Mouse (Mus musculus): Measurements from ENCODE around the gene Cenpf. TPM values are rescaled to one million over a fixed set of nuclear protein-coding genes. Genes with fewer than 3 reads are reported as not detected.

Gene Cenpf
- total and polyA plus RNA-seq, 3 experiments = 16.5 to 28.2 (median 21.5) TPM

GRCm38 (mm10) chr1:189703156-189703555 is 15.3 kb upstream of the Cenpf start:
- in situ Hi-C loops (cut with MboI; ENCODE audit: low pct_ligation_motif_present, low pct_unique_long_range_greater_than_20kb, low sequenced_read_pairs) (loop anchor here (10.0 kb wide), 1 partner anchor 272 kb away; no protein-coding TSS in a partner anchor), dilution Hi-C loops (cut with MboI; ENCODE audit: extremely low pct_ligation_motif_present, extremely low pct_unique_long_range_greater_than_20kb, low sequenced_read_pairs) (no loop called here)
- H3K9ac ChIP-seq (ENCODE audit: insufficient read depth, low read depth) = 0 out of 2 replicates have a peak overlapping the region, but pooled peaks have one; percentile 11
- no peak overlapping the region for H3K4me3 ChIP-seq (replicated peaks in 1 of 3; ENCODE audit: low read depth in 2 of 3, low read length in 2 of 3, poor library complexity in 1 of 3)
- DNase-seq (ENCODE audit: extremely low read depth) = no peak
- no peaks in the 10 kb centered on the region for H3K79me2 ChIP-seq (replicated peaks; ENCODE audit: control insufficient read depth, extremely low read depth, insufficient read depth, poor library complexity, severe bottlenecking)
- H3K9me3 ChIP-seq (replicated peaks; ENCODE audit: low read length) = no peaks in the 10 kb centered on the region
- H3K27me3 ChIP-seq (replicated peaks) = no peaks in the 10 kb centered on the region
- H3K36me3 ChIP-seq (replicated peaks in 1 of 2; ENCODE audit: control insufficient read depth in 1 of 2, insufficient read depth in 1 of 2, low read length in 1 of 2) = no peaks in the 10 kb centered on the region
- H3K4me2 ChIP-seq (ENCODE audit: insufficient read depth, low read depth, poor library complexity, severe bottlenecking) = peak overlapping the region; percentile 49
- no peak overlapping the region for H3K27ac ChIP-seq (ENCODE audit: insufficient read depth, low read depth)
- peaks cover 3 to 8% of the 10 kb centered on the region in 2 experiments; a peak in 3 of 4 replicates for H3K4me1 ChIP-seq (ENCODE audit: control insufficient read depth in 1 of 2, insufficient read depth in 2 of 2)
- peak; percentile 83 for TF ChIP-seq RAD21 (IDR thresholded peaks at IDR 0.05; ENCODE audit: low read depth, low read length)
- TF ChIP-seq MYC (IDR thresholded peaks at IDR 0.05; ENCODE audit: low read depth, low read length) = no peak
- TF ChIP-seq TCF12 (IDR thresholded peaks at IDR 0.05; ENCODE audit: low read depth, low read length) = no peak
- TF ChIP-seq USF2 (conservative IDR thresholded peaks at IDR 0.05; ENCODE audit: low read depth, low read length) = no peak
- TF ChIP-seq JUND (conservative IDR thresholded peaks at IDR 0.05; ENCODE audit: low read depth, low read length) = no peak
- TF ChIP-seq HCFC1 (IDR thresholded peaks at IDR 0.05; ENCODE audit: low read depth, low read length) = no peak
- TF ChIP-seq KAT2A (IDR thresholded peaks at IDR 0.05; ENCODE audit: insufficient replicate concordance, low read length) = no peak
- no peak for TF ChIP-seq TBP (conservative IDR thresholded peaks at IDR 0.05; ENCODE audit: low read depth, low read length)
- TF ChIP-seq PAX5 (IDR thresholded peaks at IDR 0.05; ENCODE audit: low read length) = no peak
- TF ChIP-seq SMC3 (IDR thresholded peaks at IDR 0.05; ENCODE audit: low read depth, low read length) = peak; percentile 80
- TF ChIP-seq CTCF (conservative IDR thresholded peaks at IDR 0.05 in 1 of 2, IDR thresholded peaks at IDR 0.05 in 1 of 2; ENCODE audit: low read depth in 2 of 2, low read length in 2 of 2) = peak in 1 of 2 experiments; percentile 87; a peak in 2 of 4 replicates
- no peak for TF ChIP-seq ELF1 (IDR thresholded peaks at IDR 0.05; ENCODE audit: low read depth, low read length)
- no peak for TF ChIP-seq MXI1 (IDR thresholded peaks at IDR 0.05; ENCODE audit: low read depth, low read length)
- no peak for TF ChIP-seq POLR2AphosphoS2 (IDR thresholded peaks at IDR 0.05; ENCODE audit: low read depth, low read length)
- TF ChIP-seq MAFK (IDR thresholded peaks at IDR 0.05; ENCODE audit: insufficient replicate concordance, low read length) = no peak
- TF ChIP-seq POLR2A (IDR thresholded peaks at IDR 0.05; ENCODE audit: low read depth, low read length) = no peak

- no peaks in the 10 kb centered on the region for H3K79me2 ChIP-seq (replicated peaks; ENCODE audit: control insufficient read depth, extremely low read depth, insufficient read depth, poor library complexity, severe bottlenecking)
- dilution Hi-C loops (cut with MboI; ENCODE audit: extremely low pct_ligation_motif_present, extremely low pct_unique_long_range_greater_than_20kb, low sequenced_read_pairs) = no loop called here
- H3K9me3 ChIP-seq (replicated peaks; ENCODE audit: low read length) = no peaks in the 10 kb centered on the region
- H3K36me3 ChIP-seq (replicated peaks in 1 of 2; ENCODE audit: control insufficient read depth in 1 of 2, insufficient read depth in 1 of 2, low read length in 1 of 2) = no peaks in the 10 kb centered on the region
- no peak overlapping the region for H3K27ac ChIP-seq (ENCODE audit: insufficient read depth, low read depth)
- no peak for TF ChIP-seq ELF1 (IDR thresholded peaks at IDR 0.05; ENCODE audit: low read depth, low read length)
- peak; percentile 72 for TF ChIP-seq SMC3 (IDR thresholded peaks at IDR 0.05; ENCODE audit: low read depth, low read length)
- peak; percentile 52 to 78; a peak in 3 of 4 replicates for TF ChIP-seq CTCF (conservative IDR thresholded peaks at IDR 0.05 in 1 of 2, IDR thresholded peaks at IDR 0.05 in 1 of 2; ENCODE audit: low read depth in 2 of 2, low read length in 2 of 2)
- 0 out of 2 replicates have a peak, but pooled peaks have one; percentile 21 for TF ChIP-seq BHLHE40 (IDR thresholded peaks at IDR 0.05; ENCODE audit: low read depth, low read length)
- peak; percentile 77 for TF ChIP-seq RAD21 (IDR thresholded peaks at IDR 0.05; ENCODE audit: low read depth, low read length)
- H3K4me2 ChIP-seq (ENCODE audit: insufficient read depth, low read depth, poor library complexity, severe bottlenecking) = peak overlapping the region; percentile 37; the same call in 1 of the 2 replicates
- H3K9ac ChIP-seq (ENCODE audit: insufficient read depth, low read depth) = 0 out of 2 replicates have a peak overlapping the region, but pooled peaks have one; percentile 14
- no peaks in the 10 kb centered on the region for H3K27me3 ChIP-seq (replicated peaks)
- in situ Hi-C loops (cut with MboI; ENCODE audit: low pct_ligation_motif_present, low pct_unique_long_range_greater_than_20kb, low sequenced_read_pairs) = loop anchor here (10.0 kb wide), 1 partner anchor 274 kb away; no protein-coding TSS in a partner anchor
- H3K4me1 ChIP-seq (ENCODE audit: control insufficient read depth in 1 of 2, insufficient read depth in 2 of 2) = peaks cover 3 to 8% of the 10 kb centered on the region in 2 experiments; a peak in 3 of 4 replicates
- DNase-seq (ENCODE audit: extremely low read depth) = peak; percentile 66
- H3K4me3 ChIP-seq (replicated peaks in 1 of 3; ENCODE audit: low read depth in 2 of 3, low read length in 2 of 3, poor library complexity in 1 of 3) = no peak overlapping the region
These were observed 13.1 kb upstream of the Cenpf start for GRCm38 (mm10) chr1:189700990-189701389.

All from CH12.LX (cell line).